ENCODE assay signal across 17 mouse cellular contexts in genomic region chr1:178910951-178911350, GRCm38 (mm10).
DNase-seq lines count a peak whose midpoint lies in the region; ATAC-seq and TF ChIP-seq lines count a peak whose summit lies in the region.
"Had no signal": no experiment of that assay in that cellular context is flagged by ENCODE, and none has a peak within 500 bp of the region (broad histone marks: within the 10 kb centered on the region; RNA-seq: fewer than 3 reads in every experiment).

No protein-coding gene starts in this region.

- DNase-seq in kidney, postnatal 0 days (ENCODE audit: low spot score): peak; percentile 27
- no peak for DNase-seq in kidney, adult 8-10 months
- DNase-seq in brain, adult 2 months (ENCODE audit: low read depth, low spot score): peak; percentile 48
- DNase-seq in forelimb bud, embryonic 11.5 days (ENCODE audit: low read depth, low spot score): peak; percentile 10
- DNase-seq in ovary, postnatal 10 days (ENCODE audit: low spot score): no peak
- no peak for DNase-seq in kidney, adult 18-20 months
- DNase-seq in urinary bladder, postnatal 25 days (ENCODE audit: low spot score): no peak
- DNase-seq: heart, postnatal 10 days; kidney, postnatal 14 days; layer of hippocampus, adult 9-11 months; left cerebral cortex, postnatal 4 days; lung, postnatal 36 days; right cerebral cortex, postnatal 25 days; thymus, postnatal 36 days had no signal

- no peaks in the 10 kb centered on the region for H3K4me1 ChIP-seq in kidney, postnatal 0 days (replicated peaks; ENCODE audit: insufficient read depth, low read length)
- H3K4me1 ChIP-seq: liver, embryonic 15.5 days had no signal

- TF ChIP-seq CTCF in kidney, postnatal 0 days (IDR thresholded peaks at IDR 0.05; ENCODE audit: low read depth): no peak

- ATAC-seq in kidney, postnatal 0 days (replicated peaks; ENCODE audit: low FRiP score, low read depth): no peak
- ATAC-seq: forebrain, embryonic 15.5 days had no signal

- no peak overlapping the region for H3K9ac ChIP-seq in kidney, postnatal 0 days (ENCODE audit: low read depth, low read length)
- H3K9ac ChIP-seq: forebrain, embryonic 15.5 days; liver, embryonic 15.5 days had no signal

- H3ac ChIP-seq in myocyte (ENCODE audit: control insufficient read depth, insufficient read length): no peak overlapping the region

- H3K36me3 ChIP-seq in kidney, postnatal 0 days (ENCODE audit: insufficient read depth, low read length): 0 out of 2 replicates have a peak, but pooled peaks cover 5% of the 10 kb centered on the region
- H3K36me3 ChIP-seq in myocyte (ENCODE audit: control insufficient read depth, insufficient read depth): no peaks in the 10 kb centered on the region
- H3K36me3 ChIP-seq: forebrain, embryonic 15.5 days; liver, embryonic 15.5 days had no signal

- WGBS in kidney, postnatal 0 days: 39% methylated on average over 14 of the region's 14 CpGs

- no peak overlapping the region for H3K4me2 ChIP-seq in kidney, postnatal 0 days (ENCODE audit: low read length)
- peak overlapping the region; percentile 35 for H3K4me2 ChIP-seq in myocyte (ENCODE audit: low read depth)
- H3K4me2 ChIP-seq: forebrain, embryonic 15.5 days; liver, embryonic 15.5 days had no signal

- H3K27ac ChIP-seq in kidney, postnatal 0 days: no peak overlapping the region
- H3K27ac ChIP-seq: forebrain, embryonic 15.5 days; liver, embryonic 15.5 days had no signal

- H3K9me3 ChIP-seq in kidney, postnatal 0 days (replicated peaks; ENCODE audit: low read length): no peaks in the 10 kb centered on the region
- H3K9me3 ChIP-seq: forebrain, embryonic 15.5 days; liver, embryonic 15.5 days had no signal

- H3K27me3 ChIP-seq in kidney, postnatal 0 days (ENCODE audit: insufficient read depth, low read length): no peaks in the 10 kb centered on the region
- no peaks in the 10 kb centered on the region for H3K27me3 ChIP-seq in myocyte (ENCODE audit: control insufficient read depth, insufficient read depth, insufficient read length)
- H3K27me3 ChIP-seq: forebrain, embryonic 15.5 days; liver, embryonic 15.5 days had no signal

- no peaks in the 10 kb centered on the region for H3K79me2 ChIP-seq in myocyte (ENCODE audit: control insufficient read depth, insufficient read depth)

- no peak for TF ChIP-seq POLR2A in myocyte (IDR thresholded peaks at IDR 0.05; ENCODE audit: insufficient read length, low read depth)

- no peak overlapping the region for H3K4me3 ChIP-seq in kidney, postnatal 0 days (replicated peaks; ENCODE audit: low read depth, low read length)
- H3K4me3 ChIP-seq in myocyte: no peak overlapping the region
- H3K4me3 ChIP-seq: forebrain, embryonic 15.5 days; liver, embryonic 15.5 days had no signal

TF ChIP-seq in myocyte, 11 proteins besides CTCF, POLR2A, EP300 and RAD21:
- peak in 1 of 3 experiments; percentile 41 for TF ChIP-seq MYOG (IDR thresholded peaks at IDR 0.05; ENCODE audit: control insufficient read depth in 1 of 3, insufficient read depth in 1 of 3, insufficient read length in 2 of 3, low read depth in 2 of 3)
- TF ChIP-seq E2F4 (IDR thresholded peaks at IDR 0.05; ENCODE audit: insufficient read depth): no peak

Comparison
In these comparisons a context has a peak if more than half of its experiments do, and no peak if none do; other contexts are left out.
1. DNase-seq: peak in kidney, postnatal 0 days (single experiment), brain, adult 2 months (single experiment) and forelimb bud, embryonic 11.5 days (single experiment); none in kidney, adult 8-10 months (0 of 2), ovary, postnatal 10 days (single experiment), kidney, adult 18-20 months (single experiment) and urinary bladder, postnatal 25 days (single experiment).